Mouse (Mus musculus) E14TG2a.4 (cell line): ENCODE results near the gene Gm867.

Experiments
- CTCF ChIP-seq: conservative IDR thresholded peaks from 2 replicates; pipeline ENCODE4 v1.5.1; 2014; ENCODE audit warnings: low read length
- POU5F1 ChIP-seq: IDR thresholded peaks from 2 replicates; pipeline ENCODE4 v1.6.1; 2014; ENCODE audit warnings: low read length, borderline replicate concordance

GRCm38 (mm10) chr10:75949053-75950045 lies 8.9 kb upstream of the Gm867 start:
- TF ChIP-seq CTCF (no peak), POU5F1 (no peak)
